In genomic region chr9:102255803-102256202, GRCm38 (mm10) we compare ENCODE assay signal across 9 mouse cellular contexts.
"Had no signal": no experiment of that assay in that cellular context is flagged by ENCODE, and none has a peak within 500 bp of the region (broad histone marks: within the 10 kb centered on the region; RNA-seq: fewer than 3 reads in every experiment).

No protein-coding gene starts in this region.

- DNase-seq: kidney, adult 9 months; kidney, postnatal 36 days; left cerebral cortex, postnatal 4 days; lung, adult 18-20 months; right cerebral cortex, adult 18-20 months; right cerebral cortex, postnatal 4 days; spleen, adult 18-20 months; thymus, adult 2 months; thymus, postnatal 25 days had no signal
